Mouse (Mus musculus) heart, embryonic 12.5 days (tissue): ENCODE data around the gene Grm8. TPM values are rescaled to one million over a fixed set of nuclear protein-coding genes. Genes with fewer than 3 reads are reported as not detected.

Experiments used
- ATAC-seq: fragments of 200-750 bp; cut with Nextera tagmentation; 2 replicates; pipeline ENCODE4 v1.8.0; 2017; ENCODE audit warnings: moderate TSS enrichment, moderate library complexity; ENCODE audit not compliant: insufficient number of reproducible peaks, low FRiP score
- H3K27ac ChIP-seq: fragments of 300-500 bp; sonication (generic); 2 replicates; pipeline ENCODE4 v1.5.1; 2016; ENCODE audit warnings: mild to moderate bottlenecking, moderate library complexity; ENCODE audit not compliant: poor library complexity, severe bottlenecking
- H3K27me3 ChIP-seq: fragments of 300-500 bp; sonication (generic); replicated peaks from 2 replicates; pipeline ENCODE4 v1.6.1; 2016; ENCODE audit warnings: mild to moderate bottlenecking, moderate library complexity
- H3K36me3 ChIP-seq: fragments of 300-500 bp; sonication (generic); 2 replicates; pipeline ENCODE4 v1.6.1; 2016; ENCODE audit warnings: mild to moderate bottlenecking, moderate library complexity
- H3K4me1 ChIP-seq: fragments of 300-500 bp; sonication (generic); replicated peaks from 2 replicates; pipeline ENCODE4 v1.6.1; 2016; ENCODE audit warnings: mild to moderate bottlenecking
- H3K4me2 ChIP-seq: fragments of 300-500 bp; sonication (generic); 2 replicates; pipeline ENCODE4 v1.6.1; 2016; ENCODE audit warnings: mild to moderate bottlenecking, moderate library complexity
- H3K4me3 ChIP-seq: fragments of 300-500 bp; sonication (generic); 2 replicates; pipeline ENCODE4 v1.5.1; 2016; ENCODE audit warnings: mild to moderate bottlenecking
- H3K9ac ChIP-seq: fragments of 300-500 bp; sonication (generic); 2 replicates; pipeline ENCODE4 v1.6.1; 2016; ENCODE audit warnings: mild to moderate bottlenecking, moderate library complexity
- H3K9me3 ChIP-seq: fragments of 300-500 bp; sonication (generic); replicated peaks from 2 replicates; pipeline ENCODE4 v1.6.1; 2016; ENCODE audit warnings: mild to moderate bottlenecking, moderate library complexity
- WGBS: fragments of 180-500 bp; shearing (Covaris S2); methylation state at CpG from one replicate; pipeline ENCODE4 v1.1.7; 2016; 5-methylcytosine and 5-hydroxymethylcytosine counted together
- microRNA counts: library from miRNA; unstranded; fragments of <30 nt; microRNA quantifications from one replicate; lab custom pipeline; 2017
- microRNA-seq: library from miRNA; unstranded; fragments of <30 nt; microRNA quantifications from one replicate; pipeline ENCODE4, GENCODE M21; 2017
- polyA plus RNA-seq: library from polyadenylated mRNA; unstranded; fragments of >200 nt; fragmentation: Nextera tagmentation; extraction: Ambion mirVana; gene quantifications from 2 replicates; pipeline ENCODE4 v1.2.1, GENCODE M21; 2016

Gene Grm8
- polyA plus RNA-seq, 1 experiment from 2014 or later = 0.73 TPM

- H3K4me2 ChIP-seq = no peak overlapping the region
- no peaks in the 10 kb centered on the region for H3K9me3 ChIP-seq
- no peak overlapping the region for H3K9ac ChIP-seq
- no peak overlapping the region for H3K27ac ChIP-seq
- H3K4me3 ChIP-seq = no peak overlapping the region
- H3K36me3 ChIP-seq = no peaks in the 10 kb centered on the region
- WGBS = 48% methylated on average over 2 of the region's 2 CpGs
- no peaks in the 10 kb centered on the region for H3K27me3 ChIP-seq
- no peaks in the 10 kb centered on the region for H3K4me1 ChIP-seq
- ATAC-seq = no peak
Measured at GRCm38 (mm10) chr6:27239968-27240367, 895.0 kb downstream of the Grm8 start.

MicroRNA genes within 50 kb of the gene (microRNA counts, 519-probe panel; counts per million panel counts)
- microRNA mmu-miR-592 (lab: Ali Mortazavi, UCI) = not detected

Small RNAs within 50 kb of the gene (microRNA-seq; reads per million reads assigned to microRNA genes)
- 2.6 reads per million, percentile 3 among the genes with 10 or more reads in this experiment for gene Mir592
